Mouse (Mus musculus): ENCODE data around the gene Notch4. TPM values are rescaled to one million over a fixed set of nuclear protein-coding genes. Genes with fewer than 3 reads are reported as not detected.

The Notch4 gene
- total and polyA plus RNA-seq, 3 experiments, result 0.25 TPM; not detected in 2

DNA sequence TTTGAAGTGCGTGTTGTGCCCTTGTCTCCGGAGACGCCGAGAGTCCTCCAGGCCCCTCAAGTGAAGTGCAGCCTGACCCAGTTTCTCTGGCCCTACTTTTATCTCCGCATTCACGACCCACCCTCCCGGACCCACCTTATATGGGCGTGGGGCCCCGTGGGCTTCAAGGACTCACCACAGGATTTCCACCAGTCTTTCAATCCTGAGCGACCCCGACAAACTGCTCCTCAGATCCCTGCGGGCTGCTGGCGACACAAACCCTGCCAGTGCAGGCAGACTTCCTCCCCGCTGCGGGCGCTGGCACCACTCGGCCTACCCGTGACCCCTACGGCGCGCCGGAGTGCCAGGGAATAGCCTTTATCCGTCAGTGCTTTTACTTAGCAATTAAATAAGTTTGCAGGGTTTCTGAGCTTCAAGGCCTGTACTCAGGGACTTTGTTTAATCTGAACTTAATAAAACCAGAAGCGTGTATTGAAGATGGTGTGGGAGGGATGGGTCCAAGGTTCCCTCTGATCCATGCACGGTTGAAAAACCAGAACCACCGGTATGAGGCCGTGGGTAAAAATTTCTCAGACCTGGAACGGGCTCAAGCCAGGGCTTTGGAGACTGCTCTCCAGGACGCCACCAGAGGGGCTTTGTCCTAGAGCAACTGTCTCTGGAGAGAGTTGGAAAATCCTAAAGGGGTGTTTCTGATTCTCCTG is 64.0 kb downstream of the Notch4 start, which contains the start of gene Ppt2:
TSS of gene Ppt2 (minus strand) at position 568 of the 701 bp plus-strand sequence.
- in situ Hi-C loops (cut with MboI; ENCODE audit: low pct_ligation_motif_present, low pct_unique_long_range_greater_than_20kb, low sequenced_read_pairs), result no loop called here
- Histone ChIP-seq H3K4me1 (ENCODE audit: control insufficient read depth in 1 of 2, insufficient read depth in 2 of 2) (peaks cover 2 to 3% of the 10 kb centered on the region in 2 experiments; a peak in 2 of 4 replicates), H3K4me3 (replicated peaks in 1 of 3; ENCODE audit: low read depth in 2 of 3, low read length in 2 of 3, poor library complexity in 1 of 3) (peak within 1 kb of the TSS in 2 of 3 experiments; percentile 43 to 49), H3K36me3 (replicated peaks in 1 of 2; ENCODE audit: control insufficient read depth in 1 of 2, insufficient read depth in 1 of 2, low read length in 1 of 2) (no peaks in the 10 kb centered on the region), H3K9me3 (replicated peaks; ENCODE audit: low read length) (peaks cover 2% of the 10 kb centered on the region), H3K27ac (ENCODE audit: insufficient read depth, low read depth) (no peak within 1 kb of the TSS), H3K27me3 (replicated peaks) (peaks cover 53% of the 10 kb centered on the region), H3K4me2 (ENCODE audit: insufficient read depth, low read depth, poor library complexity, severe bottlenecking) (peak within 1 kb of the TSS; percentile 75), H3K9ac (ENCODE audit: insufficient read depth, low read depth) (no peak within 1 kb of the TSS), H3K79me2 (replicated peaks; ENCODE audit: control insufficient read depth, extremely low read depth, insufficient read depth, poor library complexity, severe bottlenecking) (no peaks in the 10 kb centered on the region)
- DNase-seq (ENCODE audit: extremely low read depth), result no peak
- no peak for TF ChIP-seq MEF2A (IDR thresholded peaks at IDR 0.05; ENCODE audit: borderline replicate concordance, low read depth, low read length)
- TF ChIP-seq BHLHE40 (IDR thresholded peaks at IDR 0.05; ENCODE audit: low read depth, low read length), result no peak
- TF ChIP-seq NRF1 (IDR thresholded peaks at IDR 0.05; ENCODE audit: low read depth, low read length), result no peak
- TF ChIP-seq MXI1 (IDR thresholded peaks at IDR 0.05; ENCODE audit: low read depth, low read length), result no peak
- no peak for TF ChIP-seq ZKSCAN1 (IDR thresholded peaks at IDR 0.05; ENCODE audit: borderline replicate concordance, low read depth, low read length)
- TF ChIP-seq ZMIZ1 (IDR thresholded peaks at IDR 0.05; ENCODE audit: low read depth, low read length), result no peak
- TF ChIP-seq MAX (IDR thresholded peaks at IDR 0.05; ENCODE audit: low read length), result no peak
- no peak for TF ChIP-seq HCFC1 (IDR thresholded peaks at IDR 0.05; ENCODE audit: low read depth, low read length)
- no peak for TF ChIP-seq JUND (conservative IDR thresholded peaks at IDR 0.05; ENCODE audit: low read depth, low read length)
- no peak for TF ChIP-seq PAX5 (IDR thresholded peaks at IDR 0.05; ENCODE audit: low read length)
- TF ChIP-seq GABPA (IDR thresholded peaks at IDR 0.05; ENCODE audit: insufficient replicate concordance, low read depth, low read length), result no peak
- no peak for TF ChIP-seq POLR2A (IDR thresholded peaks at IDR 0.05; ENCODE audit: low read depth, low read length)
- no peak for TF ChIP-seq IRF4 (IDR thresholded peaks at IDR 0.05; ENCODE audit: low read depth, low read length)
- dilution Hi-C loops (cut with MboI; ENCODE audit: extremely low pct_ligation_motif_present, extremely low pct_unique_long_range_greater_than_20kb, low sequenced_read_pairs), result no loop called here

DNA sequence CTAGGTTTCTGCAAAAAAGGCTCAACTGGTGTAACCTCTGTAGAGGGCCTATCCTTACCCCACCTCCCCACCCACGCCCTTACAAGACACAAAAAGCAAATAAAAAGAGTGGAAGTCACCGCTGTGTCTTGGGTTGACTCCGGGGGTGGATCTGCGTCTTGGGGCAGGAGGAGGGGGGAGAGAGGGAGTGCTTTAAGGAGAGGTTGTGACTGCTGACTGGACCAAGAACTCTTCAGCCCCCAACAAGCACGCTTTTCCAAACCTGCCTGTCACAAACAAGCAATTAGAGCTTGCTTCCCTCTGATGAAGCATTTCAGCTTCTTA is 64.5 kb downstream of the Notch4 start:
- dilution Hi-C loops (cut with MboI; ENCODE audit: extremely low pct_ligation_motif_present, extremely low pct_unique_long_range_greater_than_20kb, low sequenced_read_pairs), result no loop called here
- H3K9ac ChIP-seq (ENCODE audit: insufficient read depth, low read depth), result no peak overlapping the region
- H3K27ac ChIP-seq (ENCODE audit: insufficient read depth, low read depth), result no peak overlapping the region
- peaks cover 2 to 3% of the 10 kb centered on the region in 2 experiments; a peak in 2 of 4 replicates for H3K4me1 ChIP-seq (ENCODE audit: control insufficient read depth in 1 of 2, insufficient read depth in 2 of 2)
- no peak overlapping the region for H3K4me3 ChIP-seq (replicated peaks in 1 of 3; ENCODE audit: low read depth in 2 of 3, low read length in 2 of 3, poor library complexity in 1 of 3)
- DNase-seq (ENCODE audit: extremely low read depth), result no peak
- H3K79me2 ChIP-seq (replicated peaks; ENCODE audit: control insufficient read depth, extremely low read depth, insufficient read depth, poor library complexity, severe bottlenecking), result no peaks in the 10 kb centered on the region
- H3K36me3 ChIP-seq (replicated peaks in 1 of 2; ENCODE audit: control insufficient read depth in 1 of 2, insufficient read depth in 1 of 2, low read length in 1 of 2), result no peaks in the 10 kb centered on the region
- peaks cover 57% of the 10 kb centered on the region for H3K27me3 ChIP-seq (replicated peaks)
- H3K9me3 ChIP-seq (replicated peaks; ENCODE audit: low read length), result peaks cover 2% of the 10 kb centered on the region
- no peak for TF ChIP-seq MAZ (IDR thresholded peaks at IDR 0.05; ENCODE audit: low read depth, low read length)
- in situ Hi-C loops (cut with MboI; ENCODE audit: low pct_ligation_motif_present, low pct_unique_long_range_greater_than_20kb, low sequenced_read_pairs), result no loop called here
- H3K4me2 ChIP-seq (ENCODE audit: insufficient read depth, low read depth, poor library complexity, severe bottlenecking), result no peak overlapping the region
